Mouse (Mus musculus): Measurements from ENCODE around the gene Gm49630. TPM values are rescaled to one million over a fixed set of nuclear protein-coding genes. Genes with fewer than 3 reads are reported as not detected.
"Not testable (repeated sequence)": the region's sequence is repeated elsewhere in the genome, so short reads cannot be mapped to it uniquely, and the experiment has no call there.

Gene Gm49630
- polyA plus RNA-seq, 1 experiment from 2014 or later, result not detected

DNA sequence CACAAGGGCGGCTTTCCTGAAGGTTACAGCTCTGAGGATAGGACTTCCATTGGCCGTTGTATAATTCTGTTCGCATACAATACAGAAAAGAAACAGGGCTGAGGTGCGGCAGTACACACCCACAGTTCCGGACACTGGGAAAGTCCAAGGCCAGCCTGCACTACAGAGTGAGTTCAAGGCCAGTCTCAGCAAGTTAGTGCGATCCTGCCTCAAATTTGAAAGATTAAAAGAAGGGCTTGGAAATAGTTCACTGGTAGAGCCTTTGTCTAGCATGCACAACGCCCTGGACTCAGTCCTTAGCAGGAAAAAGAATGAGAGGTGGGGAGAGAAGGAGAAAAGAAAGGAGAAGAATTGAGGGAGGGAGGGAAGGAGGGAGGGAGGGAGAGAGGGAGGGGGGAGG is 23.3 kb upstream of the Gm49630 start:
- not testable (repeated sequence) for ATAC-seq (ENCODE audit: low read depth); H3K4me2 ChIP-seq (ENCODE audit: low read depth, low read length); H3K4me1 ChIP-seq (ENCODE audit: control insufficient read depth, insufficient read depth, low read length); H3K9ac ChIP-seq (replicated peaks; ENCODE audit: low read depth, low read length); H3K9me3 ChIP-seq (ENCODE audit: control insufficient read depth, low read length); H3K27ac ChIP-seq (ENCODE audit: low read depth, low read length); H3K4me3 ChIP-seq (ENCODE audit: low read depth, low read length); H3K27me3 ChIP-seq (ENCODE audit: control insufficient read depth, insufficient read depth, low read length); H3K36me3 ChIP-seq (ENCODE audit: control insufficient read depth, insufficient read depth, low read length)
- 86% methylated on average over 7 of the region's 7 CpGs for WGBS

DNA sequence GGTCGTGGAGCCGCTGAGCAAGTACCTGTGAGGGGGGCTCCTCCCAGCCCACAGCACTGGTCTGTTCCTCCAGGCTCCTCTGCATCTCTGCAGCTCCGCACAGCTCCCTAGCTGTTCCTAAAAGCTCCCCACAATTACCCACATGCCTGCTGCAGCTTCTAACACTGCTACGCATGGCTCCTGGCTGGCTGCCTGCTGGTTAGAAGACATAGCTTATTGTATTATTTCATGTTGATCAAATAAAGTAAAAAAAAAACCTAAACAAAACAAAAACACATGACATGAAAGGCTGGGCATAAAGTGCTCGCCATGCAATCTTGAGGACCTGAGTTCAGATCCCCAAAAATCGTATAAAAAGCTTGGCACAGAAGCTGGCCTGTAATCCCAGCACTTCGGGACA is 18.1 kb upstream of the Gm49630 start:
- H3K9ac ChIP-seq (replicated peaks; ENCODE audit: low read depth, low read length); H3K36me3 ChIP-seq (ENCODE audit: control insufficient read depth, insufficient read depth, low read length); H3K27ac ChIP-seq (ENCODE audit: low read depth, low read length); H3K27me3 ChIP-seq (ENCODE audit: control insufficient read depth, insufficient read depth, low read length); H3K9me3 ChIP-seq (ENCODE audit: control insufficient read depth, low read length); ATAC-seq (ENCODE audit: low read depth); H3K4me1 ChIP-seq (ENCODE audit: control insufficient read depth, insufficient read depth, low read length); H3K4me2 ChIP-seq (ENCODE audit: low read depth, low read length); H3K4me3 ChIP-seq (ENCODE audit: low read depth, low read length): not testable (repeated sequence)
- WGBS, result 72% methylated on average over 6 of the region's 7 CpGs

DNA sequence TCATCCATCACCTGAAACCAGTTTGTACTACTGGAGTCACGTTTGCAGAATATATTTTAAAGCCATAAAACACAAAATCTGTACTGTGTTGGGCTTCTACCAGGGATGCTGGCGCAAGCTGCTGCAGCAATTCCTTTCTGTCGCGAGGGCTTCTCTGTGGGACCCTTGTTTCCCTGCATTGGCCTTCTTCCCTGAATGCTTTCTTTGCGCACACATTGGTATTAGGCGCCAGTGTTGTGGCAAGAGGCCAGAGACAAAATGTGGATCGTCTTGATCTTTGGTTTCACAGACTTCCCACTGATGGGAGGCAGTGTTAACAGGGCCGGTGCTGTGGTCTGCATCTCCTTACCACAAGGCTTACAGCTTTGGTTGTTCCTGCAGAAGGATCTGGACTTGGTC is 17.2 kb upstream of the Gm49630 start:
- H3K4me3 ChIP-seq (ENCODE audit: low read depth, low read length); H3K9ac ChIP-seq (replicated peaks; ENCODE audit: low read depth, low read length); H3K9me3 ChIP-seq (ENCODE audit: control insufficient read depth, low read length); H3K27ac ChIP-seq (ENCODE audit: low read depth, low read length); H3K4me2 ChIP-seq (ENCODE audit: low read depth, low read length); H3K27me3 ChIP-seq (ENCODE audit: control insufficient read depth, insufficient read depth, low read length); H3K36me3 ChIP-seq (ENCODE audit: control insufficient read depth, insufficient read depth, low read length); H3K4me1 ChIP-seq (ENCODE audit: control insufficient read depth, insufficient read depth, low read length); ATAC-seq (ENCODE audit: low read depth): not testable (repeated sequence)
- WGBS, result 78% methylated on average over 6 of the region's 8 CpGs

DNA sequence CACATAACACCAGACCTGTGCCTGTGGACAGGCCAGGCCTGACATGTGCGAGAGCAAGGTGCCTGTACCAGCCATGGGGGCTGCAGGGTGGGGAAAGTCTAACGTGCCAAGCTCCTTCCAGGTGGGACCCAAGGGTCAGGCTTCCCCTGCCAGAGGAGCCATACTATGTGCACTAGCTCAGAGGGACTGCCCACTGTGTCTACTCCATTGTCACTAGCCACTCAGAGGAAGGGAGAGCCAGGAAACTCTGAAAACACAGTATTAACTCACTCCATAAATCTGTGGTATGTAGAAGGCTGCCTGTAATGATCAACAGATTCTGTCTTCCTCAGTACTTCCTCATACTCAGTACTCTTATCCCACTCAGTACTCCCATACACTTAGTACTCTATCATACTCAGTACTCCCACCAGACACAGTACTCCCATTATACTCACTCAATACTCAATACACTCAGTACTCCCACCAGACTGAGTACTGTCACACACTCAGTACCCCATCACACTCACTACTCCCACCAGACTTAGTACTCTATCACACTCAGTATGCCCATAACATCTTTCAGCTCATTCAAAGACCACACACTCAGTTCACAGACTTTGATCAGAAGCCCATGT is 16.7 kb upstream of the Gm49630 start:
- H3K4me1 ChIP-seq (ENCODE audit: control insufficient read depth, insufficient read depth, low read length); H3K9me3 ChIP-seq (ENCODE audit: control insufficient read depth, low read length); H3K4me2 ChIP-seq (ENCODE audit: low read depth, low read length); H3K9ac ChIP-seq (replicated peaks; ENCODE audit: low read depth, low read length); H3K27ac ChIP-seq (ENCODE audit: low read depth, low read length); ATAC-seq (ENCODE audit: low read depth); H3K4me3 ChIP-seq (ENCODE audit: low read depth, low read length); H3K36me3 ChIP-seq (ENCODE audit: control insufficient read depth, insufficient read depth, low read length); H3K27me3 ChIP-seq (ENCODE audit: control insufficient read depth, insufficient read depth, low read length): not testable (repeated sequence)
- no CpG with 5 or more reads among the region's 2 CpGs for WGBS

DNA sequence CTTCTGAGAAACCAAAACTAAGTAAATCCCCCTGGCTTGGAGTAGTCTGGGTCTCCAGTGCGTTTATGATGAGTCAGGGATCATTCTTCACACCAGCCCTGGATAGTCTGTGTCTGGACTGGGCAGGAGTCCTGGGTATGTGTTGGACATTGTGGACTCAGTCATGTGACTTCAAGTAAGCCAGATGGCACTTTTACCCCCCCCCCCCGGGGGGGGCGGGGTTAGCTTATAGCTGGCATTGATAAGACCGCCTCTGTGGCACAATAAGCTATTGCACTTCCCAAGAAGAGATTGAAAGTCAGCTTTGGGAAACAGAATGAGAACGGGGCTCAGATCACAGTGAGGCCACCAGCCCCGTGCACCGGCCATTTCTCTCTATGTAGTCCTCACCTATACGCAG is 14.2 kb upstream of the Gm49630 start:
- H3K36me3 ChIP-seq (ENCODE audit: control insufficient read depth, insufficient read depth, low read length); H3K9ac ChIP-seq (replicated peaks; ENCODE audit: low read depth, low read length); ATAC-seq (ENCODE audit: low read depth); H3K4me1 ChIP-seq (ENCODE audit: control insufficient read depth, insufficient read depth, low read length); H3K27ac ChIP-seq (ENCODE audit: low read depth, low read length); H3K9me3 ChIP-seq (ENCODE audit: control insufficient read depth, low read length); H3K27me3 ChIP-seq (ENCODE audit: control insufficient read depth, insufficient read depth, low read length); H3K4me3 ChIP-seq (ENCODE audit: low read depth, low read length); H3K4me2 ChIP-seq (ENCODE audit: low read depth, low read length): not testable (repeated sequence)
- WGBS, result 74% methylated on average over 8 of the region's 8 CpGs

DNA sequence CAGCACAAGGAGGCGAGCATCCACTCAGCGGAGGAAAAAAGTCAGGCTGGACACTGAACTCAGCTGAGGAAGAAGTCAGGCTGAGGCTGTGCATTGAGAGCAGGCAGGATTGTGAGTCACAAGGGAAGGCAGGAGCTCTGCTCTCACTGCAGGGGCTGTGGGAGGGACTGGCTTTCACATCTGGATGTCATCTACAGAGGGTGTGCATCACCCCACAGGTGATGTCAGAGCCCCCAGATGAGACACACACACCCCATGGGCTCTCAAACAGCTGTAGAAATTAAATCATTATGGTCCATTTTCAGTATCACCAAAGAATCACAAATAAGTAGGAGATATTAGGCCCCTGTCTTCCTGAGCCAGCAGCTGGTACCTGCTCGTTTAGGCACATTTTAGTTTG is 13.6 kb upstream of the Gm49630 start, which contains the start of gene Unc93a2:
Unc93a2 (minus strand) TSS at position 101 of the 400 bp plus-strand sequence.
- H3K9ac ChIP-seq (replicated peaks; ENCODE audit: low read depth, low read length); H3K4me1 ChIP-seq (ENCODE audit: control insufficient read depth, insufficient read depth, low read length); H3K36me3 ChIP-seq (ENCODE audit: control insufficient read depth, insufficient read depth, low read length); H3K9me3 ChIP-seq (ENCODE audit: control insufficient read depth, low read length); H3K4me2 ChIP-seq (ENCODE audit: low read depth, low read length); H3K27me3 ChIP-seq (ENCODE audit: control insufficient read depth, insufficient read depth, low read length); H3K27ac ChIP-seq (ENCODE audit: low read depth, low read length); ATAC-seq (ENCODE audit: low read depth); H3K4me3 ChIP-seq (ENCODE audit: low read depth, low read length): not testable (repeated sequence)
- 70% methylated on average over 3 of the region's 3 CpGs for WGBS

DNA sequence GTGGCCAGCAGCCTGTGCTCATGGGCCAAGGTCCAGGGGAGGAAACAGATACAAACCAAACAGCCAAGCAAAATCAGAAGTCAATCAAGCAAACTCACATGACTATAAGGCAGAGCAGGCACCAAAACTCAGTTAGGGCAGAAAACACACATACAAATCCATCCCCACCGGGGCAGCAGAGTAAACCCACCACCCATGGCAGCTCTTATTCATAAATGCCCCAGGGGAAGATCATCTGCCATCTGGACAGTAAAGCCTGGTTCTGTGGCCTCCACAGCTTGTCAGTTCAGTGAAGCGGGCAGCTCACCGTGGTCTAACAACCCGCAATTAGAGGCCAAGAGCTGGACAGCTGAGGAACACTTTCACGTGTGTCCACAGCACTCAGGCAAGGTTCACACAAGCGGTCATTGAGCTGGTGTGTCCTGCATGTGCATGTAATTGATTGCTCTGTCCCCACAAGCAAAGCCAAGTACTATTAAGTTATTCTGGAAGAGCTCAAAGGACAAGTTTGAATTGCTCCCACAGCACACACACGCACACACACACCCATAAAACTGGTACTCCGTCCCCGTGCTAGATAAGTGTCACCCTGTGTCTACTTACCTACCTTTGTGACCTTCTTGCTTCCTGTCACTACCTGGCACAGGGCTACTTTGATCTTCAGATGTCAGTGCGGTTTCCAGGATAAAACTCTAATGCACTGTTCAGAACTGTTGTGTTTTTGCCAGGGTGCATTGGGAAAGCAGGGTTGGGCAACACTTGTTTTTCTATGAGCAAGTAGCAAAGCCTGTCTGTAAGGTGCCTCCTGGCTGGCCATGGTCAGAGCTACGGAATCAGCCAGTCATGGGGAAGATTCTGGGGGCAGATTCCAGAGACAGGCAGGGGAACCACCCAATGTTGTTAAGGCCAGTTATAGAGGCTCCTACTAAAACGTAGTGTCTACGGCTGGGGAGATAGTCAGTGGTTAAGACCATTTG is 11.7 kb upstream of the Gm49630 start:
- H3K9me3 ChIP-seq (ENCODE audit: control insufficient read depth, low read length); ATAC-seq (ENCODE audit: low read depth); H3K4me1 ChIP-seq (ENCODE audit: control insufficient read depth, insufficient read depth, low read length); H3K9ac ChIP-seq (replicated peaks; ENCODE audit: low read depth, low read length); H3K27me3 ChIP-seq (ENCODE audit: control insufficient read depth, insufficient read depth, low read length); H3K4me3 ChIP-seq (ENCODE audit: low read depth, low read length); H3K27ac ChIP-seq (ENCODE audit: low read depth, low read length); H3K36me3 ChIP-seq (ENCODE audit: control insufficient read depth, insufficient read depth, low read length); H3K4me2 ChIP-seq (ENCODE audit: low read depth, low read length): not testable (repeated sequence)
- 69% methylated on average over 6 of the region's 13 CpGs for WGBS

DNA sequence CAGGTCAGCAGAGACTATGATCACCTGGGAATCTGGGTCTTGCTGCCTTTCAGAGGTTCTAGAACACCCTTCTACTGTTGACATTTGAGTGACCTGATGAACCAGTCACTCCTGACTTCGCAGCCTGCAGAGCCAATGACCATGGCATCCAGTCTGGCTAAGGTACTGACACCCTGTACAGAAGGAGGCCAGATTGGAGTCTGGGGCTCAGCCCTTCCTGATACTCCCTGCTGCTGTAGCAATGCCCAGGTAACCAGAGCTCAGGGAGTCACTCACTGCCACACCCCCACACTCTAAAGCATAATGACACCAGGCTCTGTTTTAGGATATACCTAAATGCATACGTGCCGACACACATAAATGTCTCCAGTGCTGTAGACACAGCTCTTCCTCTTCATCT is 10.9 kb upstream of the Gm49630 start:
- not testable (repeated sequence) for H3K27ac ChIP-seq (ENCODE audit: low read depth, low read length)

DNA sequence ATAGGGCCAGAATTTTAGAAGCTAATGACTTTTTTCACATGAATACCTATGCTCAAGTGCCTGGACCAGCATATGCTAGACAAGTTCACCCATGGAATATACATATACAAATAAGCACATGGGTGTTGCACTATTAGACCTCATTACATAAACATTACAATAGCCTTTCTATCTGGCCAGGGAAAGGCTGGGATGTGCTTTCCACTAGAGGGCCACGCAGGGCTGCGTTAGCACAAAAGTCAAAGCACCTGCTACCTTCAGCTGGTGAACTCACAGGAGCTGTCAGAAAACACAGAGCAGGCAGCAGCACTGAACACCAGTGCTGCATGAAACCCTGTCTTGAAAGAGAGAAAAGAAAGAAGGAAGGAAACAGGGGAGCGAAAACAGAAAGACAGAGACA is 6.1 kb upstream of the Gm49630 start:
- ATAC-seq (ENCODE audit: low read depth); H3K9me3 ChIP-seq (ENCODE audit: control insufficient read depth, low read length); H3K27me3 ChIP-seq (ENCODE audit: control insufficient read depth, insufficient read depth, low read length); H3K4me1 ChIP-seq (ENCODE audit: control insufficient read depth, insufficient read depth, low read length); H3K36me3 ChIP-seq (ENCODE audit: control insufficient read depth, insufficient read depth, low read length); H3K4me3 ChIP-seq (ENCODE audit: low read depth, low read length); H3K4me2 ChIP-seq (ENCODE audit: low read depth, low read length); H3K27ac ChIP-seq (ENCODE audit: low read depth, low read length); H3K9ac ChIP-seq (replicated peaks; ENCODE audit: low read depth, low read length): not testable (repeated sequence)
- WGBS, result 14% methylated on average over 2 of the region's 3 CpGs

More for the DNA sequence above, 10.9 kb upstream of the Gm49630 start:
- H3K4me1 ChIP-seq (ENCODE audit: control insufficient read depth, insufficient read depth, low read length); ATAC-seq (ENCODE audit: low read depth); H3K4me3 ChIP-seq (ENCODE audit: low read depth, low read length); H3K36me3 ChIP-seq (ENCODE audit: control insufficient read depth, insufficient read depth, low read length); H3K9me3 ChIP-seq (ENCODE audit: control insufficient read depth, low read length); H3K9ac ChIP-seq (replicated peaks; ENCODE audit: low read depth, low read length); H3K27me3 ChIP-seq (ENCODE audit: control insufficient read depth, insufficient read depth, low read length); H3K4me2 ChIP-seq (ENCODE audit: low read depth, low read length): not testable (repeated sequence)
- WGBS, result 86% methylated on average over 1 of the region's 3 CpGs
